Mouse (Mus musculus): ENCODE data around the gene Clns1a.

GRCm38 (mm10) chr7:97695441-97695840 is 993 bp upstream of the Clns1a start:
- TF ChIP-seq POLR2A (IDR thresholded peaks at IDR 0.05; ENCODE audit: low read depth, low read length) (no peak), CTCF (IDR thresholded peaks at IDR 0.05; ENCODE audit: extremely low read depth, insufficient read length, insufficient replicate concordance, low read depth, low read length) (no peak)

All from small intestine, adult 2 months (tissue).